Mouse (Mus musculus) cortical plate, adult 2 months (tissue): ENCODE measurements at regions not wholly inside any gene's neighbourhood (a gene's known extent, or its start where the extent isn't known, plus 50 kb on each side); places are given as distances from the start of the nearest gene placed in this dataset.

Source experiments
- H3K27ac ChIP-seq: fragments of 200-500 bp; 2 replicates; pipeline ENCODE4 v1.5.1; 2012; ENCODE audit warnings: low read length, control low read depth, inconsistent platforms; ENCODE audit not compliant: insufficient read depth
- H3K4me1 ChIP-seq: fragments of 200-500 bp; 2 replicates; pipeline ENCODE4 v1.6.1; 2011; ENCODE audit warnings: low read length; ENCODE audit not compliant: control insufficient read depth, insufficient read depth
- H3K4me3 ChIP-seq: fragments of 200-500 bp; 2 replicates; pipeline ENCODE4 v1.5.1; 2011; ENCODE audit warnings: mild to moderate bottlenecking, low read length, control low read depth; ENCODE audit not compliant: insufficient read depth
- CTCF ChIP-seq: fragments of 200-500 bp; IDR thresholded peaks from 2 replicates; pipeline ENCODE4 v1.5.1; 2011; ENCODE audit warnings: mild to moderate bottlenecking, control low read depth, low read length; ENCODE audit not compliant: insufficient read depth; ENCODE audit errors: extremely low read depth
- POLR2A ChIP-seq: fragments of 200-500 bp; IDR thresholded peaks from 2 replicates; pipeline ENCODE4 v1.6.1; 2011; ENCODE audit warnings: mild to moderate bottlenecking, low read length, control low read depth; ENCODE audit not compliant: insufficient read depth; ENCODE audit errors: extremely low read depth

- H3K4me3 ChIP-seq, result no peak overlapping the region
- no peaks in the 10 kb centered on the region for H3K4me1 ChIP-seq
- TF ChIP-seq CTCF (no peak), POLR2A (no peak)
- no peak overlapping the region for H3K27ac ChIP-seq
Measured at GRCm38 (mm10) chr2:170277896-170278295, 130.0 kb upstream of the Zfp217 start.

GRCm38 (mm10) chr2:170277182-170277767, 129.4 kb upstream of the Zfp217 start:
- Histone ChIP-seq H3K27ac (no peak overlapping the region), H3K4me3 (no peak overlapping the region), H3K4me1 (no peaks in the 10 kb centered on the region)
- TF ChIP-seq POLR2A (no peak), CTCF (no peak)

DNA sequence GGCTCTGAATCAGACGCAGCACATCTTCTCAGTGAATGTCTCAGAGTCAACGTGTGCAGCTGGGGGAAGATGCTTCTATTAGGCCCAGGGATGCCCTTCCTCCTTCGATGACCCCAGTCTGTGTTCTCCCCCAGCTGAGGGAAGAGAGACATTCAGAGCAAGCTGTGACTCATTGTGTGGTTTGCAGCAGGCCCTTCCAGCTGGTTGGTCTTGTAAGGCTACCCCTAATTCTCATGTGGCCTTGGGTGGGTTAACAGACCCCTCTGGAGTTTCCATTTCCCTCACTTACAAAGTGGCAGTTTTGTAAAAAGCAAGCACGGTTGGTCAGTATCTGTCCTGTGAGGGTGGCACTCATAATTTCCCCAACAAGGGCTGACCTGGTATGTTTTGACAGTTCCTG, 127.8 kb upstream of the Zfp217 start:
- TF ChIP-seq CTCF, result no peak
- TF ChIP-seq POLR2A, result no peak
- Histone ChIP-seq H3K27ac (no peak overlapping the region), H3K4me1 (no peaks in the 10 kb centered on the region), H3K4me3 (no peak overlapping the region)

GRCm38 (mm10) chr2:170269926-170270577, 122.1 kb upstream of the Zfp217 start:
- Histone ChIP-seq H3K27ac (no peak overlapping the region), H3K4me3 (no peak overlapping the region), H3K4me1 (no peaks in the 10 kb centered on the region)
- TF ChIP-seq CTCF (no peak), POLR2A (no peak)

GRCm38 (mm10) chr2:170268080-170268479, 120.2 kb upstream of the Zfp217 start:
- TF ChIP-seq CTCF, result no peak
- TF ChIP-seq POLR2A, result no peak
- Histone ChIP-seq H3K4me1 (no peaks in the 10 kb centered on the region), H3K4me3 (no peak overlapping the region), H3K27ac (no peak overlapping the region)

- no peak overlapping the region for H3K4me3 ChIP-seq
- H3K4me1 ChIP-seq, result no peaks in the 10 kb centered on the region
- TF ChIP-seq POLR2A (no peak), CTCF (no peak)
- H3K27ac ChIP-seq, result no peak overlapping the region
Measured at GRCm38 (mm10) chr2:170267152-170267551, 119.2 kb upstream of the Zfp217 start.

DNA sequence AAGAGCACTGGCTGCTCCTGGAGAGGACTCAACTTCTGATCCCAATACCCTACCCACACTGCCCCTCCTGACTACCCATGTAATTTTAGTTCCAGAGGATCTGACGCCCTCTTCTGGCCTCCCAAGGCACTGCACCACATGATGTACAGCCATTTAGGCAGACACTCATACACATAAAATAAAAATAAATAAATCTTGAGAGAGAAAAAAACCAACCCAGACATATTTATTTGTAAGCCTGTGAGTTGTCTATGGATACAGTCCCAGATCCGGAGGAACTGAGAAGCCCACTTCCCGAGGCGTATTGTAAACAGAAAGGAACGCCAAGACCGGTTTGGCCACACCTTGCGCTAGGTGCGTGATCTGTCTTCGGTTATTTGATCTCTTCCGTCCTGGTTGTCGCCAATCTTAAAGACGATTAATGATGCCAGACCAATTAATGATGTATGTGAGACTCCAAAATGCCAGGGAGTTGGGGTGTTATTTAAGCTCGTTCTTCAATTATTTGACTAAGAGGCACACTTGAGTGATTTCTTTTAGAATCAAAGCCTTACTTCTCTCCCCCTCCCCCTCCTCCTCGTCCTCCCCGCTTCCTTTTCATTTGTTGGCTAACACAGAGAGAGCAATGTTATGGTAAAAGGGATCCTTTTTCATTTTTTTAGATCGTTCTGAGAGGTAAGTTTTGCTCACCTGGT, 118.7 kb upstream of the Zfp217 start:
- H3K27ac ChIP-seq, result no peak overlapping the region
- H3K4me3 ChIP-seq, result no peak overlapping the region
- TF ChIP-seq POLR2A (no peak), CTCF (no peak)
- H3K4me1 ChIP-seq, result no peaks in the 10 kb centered on the region

- H3K27ac ChIP-seq, result no peak overlapping the region
- no peak for TF ChIP-seq POLR2A
- TF ChIP-seq CTCF, result no peak
- no peak overlapping the region for H3K4me3 ChIP-seq
- no peaks in the 10 kb centered on the region for H3K4me1 ChIP-seq
Measured at GRCm38 (mm10) chr2:170263594-170263993, 115.7 kb upstream of the Zfp217 start.

GRCm38 (mm10) chr2:170261191-170261590, 113.3 kb upstream of the Zfp217 start:
- no peak overlapping the region for H3K4me3 ChIP-seq
- TF ChIP-seq POLR2A (no peak), CTCF (no peak)
- no peaks in the 10 kb centered on the region for H3K4me1 ChIP-seq

GRCm38 (mm10) chr2:170259662-170260457, 112.0 kb upstream of the Zfp217 start:
- no peak overlapping the region for H3K27ac ChIP-seq
- H3K4me3 ChIP-seq, result no peak overlapping the region
- TF ChIP-seq POLR2A (no peak), CTCF (no peak)
- H3K4me1 ChIP-seq, result no peaks in the 10 kb centered on the region

More at GRCm38 (mm10) chr2:170261191-170261590, 113.3 kb upstream of the Zfp217 start:
- no peak overlapping the region for H3K27ac ChIP-seq
